Mouse (Mus musculus) ES-E14 (cell line): ENCODE results near the gene Capn8. TPM values are rescaled to one million over a fixed set of nuclear protein-coding genes. Genes with fewer than 3 reads are reported as not detected.

Experiments
- DNase-seq: peaks from one replicate; pipeline ENCODE4 v3.0.0-alpha.2; 2013; ENCODE audit warnings: low read depth, low spot score
- H3K27ac ChIP-seq: 2 replicates; pipeline ENCODE4 v1.5.1; 2012; ENCODE audit warnings: low read depth, mild to moderate bottlenecking, low read length, moderate library complexity, mixed read lengths; ENCODE audit not compliant: poor library complexity, insufficient read depth, severe bottlenecking
- H3K36me3 ChIP-seq: 2 replicates; pipeline ENCODE4 v1.6.1; 2012; ENCODE audit warnings: mild to moderate bottlenecking, low read length, moderate library complexity, mixed read lengths; ENCODE audit not compliant: control insufficient read depth, poor library complexity, insufficient read depth, severe bottlenecking
- H3K4me1 ChIP-seq, 2 experiments: fragments of 150-350 bp in 1 of 2; sonication (generic) in 1 of 2; 2 replicates each; pipeline ENCODE4 v1.6.1; 2012; ENCODE audit warnings: low read length in 2 of 2, mild to moderate bottlenecking in 1 of 2, mixed read lengths in 1 of 2; ENCODE audit not compliant: control insufficient read depth in 2 of 2, insufficient read depth in 2 of 2, poor library complexity in 1 of 2
- H3K4me3 ChIP-seq, 2 experiments: fragments of 150-350 bp in 1 of 2; sonication (generic) in 1 of 2; 2 replicates each; pipeline ENCODE4 v1.5.1; 2012; ENCODE audit warnings: low read length in 2 of 2, low read depth in 1 of 2, mild to moderate bottlenecking in 1 of 2, mixed read lengths in 1 of 2; ENCODE audit not compliant: insufficient read depth in 1 of 2, poor library complexity in 1 of 2, severe bottlenecking in 1 of 2
- H3K9ac ChIP-seq: 2 replicates; pipeline ENCODE4 v1.6.1; 2012; ENCODE audit warnings: low read depth, mild to moderate bottlenecking, low read length, mixed read lengths; ENCODE audit not compliant: poor library complexity, insufficient read depth, severe bottlenecking
- H3K9me3 ChIP-seq: fragments of 150-350 bp; sonication (generic); 2 replicates; pipeline ENCODE4 v1.6.1; 2012; ENCODE audit warnings: low read depth, mild to moderate bottlenecking, low read length; ENCODE audit not compliant: control insufficient read depth, insufficient read depth
- CHD2 ChIP-seq: IDR thresholded peaks from 2 replicates; pipeline ENCODE4 v1.6.1; 2014; ENCODE audit warnings: mild to moderate bottlenecking, low read depth, low read length, inconsistent platforms
- HCFC1 ChIP-seq: IDR thresholded peaks from 2 replicates; pipeline ENCODE4 v1.6.1; 2012; ENCODE audit warnings: low read length, inconsistent platforms, borderline replicate concordance; ENCODE audit not compliant: insufficient read depth
- MAFK ChIP-seq: IDR thresholded peaks from 2 replicates; pipeline ENCODE4 v1.6.1; 2014; ENCODE audit warnings: mild to moderate bottlenecking, low read depth, low read length, inconsistent platforms; ENCODE audit not compliant: insufficient read depth
- ZC3H11A ChIP-seq: IDR thresholded peaks from 2 replicates; pipeline ENCODE4 v1.6.1; 2012; ENCODE audit warnings: low read depth, mild to moderate bottlenecking, inconsistent platforms, low read length, borderline replicate concordance
- ZNF384 ChIP-seq: IDR thresholded peaks from 2 replicates; pipeline ENCODE4 v1.6.1; 2012; ENCODE audit warnings: low read depth, low read length, inconsistent platforms
- in situ Hi-C, 2 experiments: fragments of 600-800 bp; cut with MboI; formaldehyde crosslinking; loops; one replicate each; pipeline ENCODE4 v1.15.1; 2025; ENCODE audit warnings: low sequenced_read_pairs in 2 of 2, inconsistent platforms in 1 of 2; ENCODE audit not compliant: unreplicated experiment in 2 of 2
- total RNA-seq: library from RNA; depleted of rRNA; stranded (reverse); fragments of 300-350 nt; gene quantifications from 2 replicates; pipeline ENCODE4 v1.2.3, GENCODE M21; 2012

Gene Capn8
- total RNA-seq, 1 experiment: not detected

DNA sequence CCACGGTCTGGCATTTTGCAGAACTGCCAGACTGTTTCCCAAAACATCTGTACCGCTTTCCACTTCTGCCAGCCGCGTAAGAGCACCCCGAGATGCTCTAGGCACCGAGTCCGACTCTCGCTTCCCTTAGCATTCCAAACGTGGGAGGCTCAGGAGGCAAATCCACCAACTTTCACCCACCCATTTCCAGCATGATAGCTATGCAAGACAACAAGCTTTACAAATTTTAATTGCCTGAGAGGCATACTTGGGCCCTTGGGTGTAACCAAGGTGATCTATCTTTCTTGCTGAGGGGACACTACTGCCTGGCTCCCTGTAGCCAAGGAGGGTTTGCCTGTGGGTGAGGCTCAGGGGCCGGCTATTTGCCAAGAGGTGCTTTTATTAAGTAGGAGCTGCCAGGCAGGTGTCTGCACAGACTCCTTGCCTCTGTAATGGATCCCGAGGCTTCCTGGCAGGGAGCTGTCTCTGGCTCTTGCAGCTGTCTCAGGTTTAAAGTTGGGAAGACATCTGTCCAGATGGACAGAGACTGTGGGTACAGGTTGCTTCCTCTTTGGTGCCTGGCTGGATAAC is 2.8 kb upstream of the Capn8 start:
- Histone ChIP-seq H3K27ac (no peak overlapping the region), H3K4me3 (no peak overlapping the region), H3K9me3 (no peaks in the 10 kb centered on the region), H3K36me3 (no peaks in the 10 kb centered on the region), H3K9ac (no peak overlapping the region), H3K4me1 (peaks cover 4 to 6% of the 10 kb centered on the region in 2 experiments; a peak in 2 of 4 replicates)
- no peak for DNase-seq
- no peak for TF ChIP-seq HCFC1
- no peak for TF ChIP-seq ZNF384
- TF ChIP-seq MAFK: no peak
- TF ChIP-seq CHD2: no peak
- no peak for TF ChIP-seq ZC3H11A
- in situ Hi-C loops: loop anchor here in 1 of 2 experiments (25.0 kb wide), 1 partner anchor 700 kb away; no protein-coding TSS in a partner anchor

DNA sequence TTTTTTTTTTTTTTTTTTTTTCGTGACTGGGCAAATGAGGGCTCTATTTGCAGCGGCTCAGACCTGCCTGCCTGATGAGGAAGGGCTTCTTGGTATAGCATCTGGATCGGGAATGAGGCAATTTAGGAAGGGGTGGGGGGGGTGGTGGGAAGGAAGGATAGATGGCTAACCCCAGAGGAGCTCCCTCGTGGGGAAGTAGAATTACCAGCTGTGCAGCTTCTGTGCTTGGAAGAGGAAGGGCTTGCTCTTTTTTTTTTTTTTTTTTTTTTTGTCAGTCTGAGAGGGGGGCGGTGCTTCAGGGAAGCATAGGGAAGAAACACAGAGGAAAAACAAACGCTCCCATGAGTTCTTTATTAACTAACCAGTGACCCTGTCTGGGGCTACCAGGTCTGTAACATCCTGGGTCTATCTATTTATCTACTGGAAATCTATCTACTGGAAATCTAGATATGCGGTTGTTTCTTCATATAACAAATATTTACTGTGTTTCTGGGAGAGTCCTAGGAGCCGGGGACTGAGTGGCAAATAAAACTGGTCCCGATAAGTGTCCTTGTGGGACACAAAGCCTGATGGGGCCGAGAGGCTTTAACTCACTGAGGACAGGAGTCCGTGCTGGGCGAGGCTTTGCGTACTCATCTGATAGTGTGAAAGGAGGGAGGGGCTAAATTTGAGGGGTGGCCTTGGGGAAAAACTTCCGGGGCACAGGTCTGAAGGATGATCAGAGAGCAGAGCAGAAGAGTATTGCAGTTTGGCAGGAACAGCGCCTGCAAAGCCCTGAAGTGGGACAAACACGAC is 2.0 kb upstream of the Capn8 start:
- no peak overlapping the region for H3K4me3 ChIP-seq
- no peak for DNase-seq

DNA sequence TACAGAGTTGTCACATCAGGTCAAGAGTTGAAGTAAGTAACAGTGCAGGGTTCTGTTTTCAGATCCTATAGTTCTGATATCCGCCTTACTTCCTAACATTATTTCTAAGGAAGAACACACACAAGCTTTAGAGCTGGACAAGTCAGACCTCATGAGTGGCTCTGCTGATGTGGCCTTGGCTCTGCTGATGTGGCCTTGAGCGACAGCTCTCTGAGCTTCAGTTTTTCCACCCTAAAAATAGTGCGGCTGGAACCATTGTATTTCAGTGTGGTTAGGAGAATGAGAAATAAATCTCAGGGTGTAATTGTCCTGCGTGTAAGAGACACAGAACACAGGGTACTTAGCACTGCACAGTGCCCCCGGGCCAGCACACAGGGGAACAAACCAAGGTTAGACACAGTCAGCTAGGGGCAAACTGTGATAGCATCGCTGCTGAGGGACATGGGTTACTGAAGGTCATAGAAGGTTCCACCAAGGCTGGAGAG is 586 bp downstream of the Capn8 start:
- TF ChIP-seq MAFK (no peak), CHD2 (no peak), HCFC1 (no peak)
- Histone ChIP-seq H3K9ac (no peak overlapping the region), H3K4me1 (peaks cover 4 to 6% of the 10 kb centered on the region in 2 experiments; a peak in 2 of 4 replicates), H3K4me3 (no peak overlapping the region), H3K36me3 (no peaks in the 10 kb centered on the region), H3K9me3 (no peaks in the 10 kb centered on the region), H3K27ac (no peak overlapping the region)
- in situ Hi-C loops: loop anchor here in 1 of 2 experiments (25.0 kb wide), 1 partner anchor 697 kb away; no protein-coding TSS in a partner anchor
- no peak for DNase-seq

More for the DNA sequence above, 2.0 kb upstream of the Capn8 start:
- Histone ChIP-seq H3K27ac (no peak overlapping the region), H3K9me3 (no peaks in the 10 kb centered on the region), H3K9ac (no peak overlapping the region), H3K4me1 (peaks cover 4 to 6% of the 10 kb centered on the region in 2 experiments; a peak in 2 of 4 replicates), H3K36me3 (no peaks in the 10 kb centered on the region)
- TF ChIP-seq ZC3H11A (no peak), ZNF384 (peak; percentile 60; the same call in 1 of the 2 replicates)
- in situ Hi-C loops: loop anchor here in 1 of 2 experiments (25.0 kb wide), 1 partner anchor 700 kb away; no protein-coding TSS in a partner anchor

DNA sequence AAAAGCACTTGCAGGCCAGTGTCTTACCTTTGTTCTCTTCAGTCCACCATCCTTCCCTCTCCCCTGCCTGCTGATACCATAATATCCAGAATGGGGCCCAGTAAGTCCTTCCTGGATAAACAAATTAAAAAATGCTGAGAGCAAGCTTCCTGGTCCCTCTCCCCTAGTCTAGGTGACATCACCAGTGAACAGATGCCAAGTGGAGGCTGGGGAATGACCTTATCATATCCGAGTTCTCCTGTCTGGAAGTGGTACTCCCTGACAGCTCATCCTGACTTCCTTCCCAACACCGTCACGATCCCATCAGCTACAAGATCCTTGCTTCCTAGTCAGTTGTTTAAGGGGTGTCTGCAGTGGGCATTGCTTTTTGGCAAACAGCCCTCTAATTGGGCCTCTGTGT is 6.3 kb downstream of the Capn8 start:
- Histone ChIP-seq H3K9ac (no peak overlapping the region), H3K36me3 (no peaks in the 10 kb centered on the region), H3K27ac (no peak overlapping the region), H3K4me3 (no peak overlapping the region), H3K4me1 (0 out of 4 replicates have a peak, but pooled peaks cover 0 to 5% of the 10 kb centered on the region in 2 experiments), H3K9me3 (no peaks in the 10 kb centered on the region)
- no peak for TF ChIP-seq MAFK
- no peak for TF ChIP-seq ZC3H11A
- TF ChIP-seq CHD2: no peak
- in situ Hi-C loops: loop anchor here in 1 of 2 experiments (25.0 kb wide), 1 partner anchor 691 kb away; no protein-coding TSS in a partner anchor
- DNase-seq: no peak
